Mouse (Mus musculus) cerebellum, adult 8-10 months (tissue): Measurements from ENCODE around the gene Apba3.

ENCODE experiments used
- DNase-seq: peaks from one replicate; pipeline ENCODE4 v3.0.0; 2022

The Apba3 gene

DNA sequence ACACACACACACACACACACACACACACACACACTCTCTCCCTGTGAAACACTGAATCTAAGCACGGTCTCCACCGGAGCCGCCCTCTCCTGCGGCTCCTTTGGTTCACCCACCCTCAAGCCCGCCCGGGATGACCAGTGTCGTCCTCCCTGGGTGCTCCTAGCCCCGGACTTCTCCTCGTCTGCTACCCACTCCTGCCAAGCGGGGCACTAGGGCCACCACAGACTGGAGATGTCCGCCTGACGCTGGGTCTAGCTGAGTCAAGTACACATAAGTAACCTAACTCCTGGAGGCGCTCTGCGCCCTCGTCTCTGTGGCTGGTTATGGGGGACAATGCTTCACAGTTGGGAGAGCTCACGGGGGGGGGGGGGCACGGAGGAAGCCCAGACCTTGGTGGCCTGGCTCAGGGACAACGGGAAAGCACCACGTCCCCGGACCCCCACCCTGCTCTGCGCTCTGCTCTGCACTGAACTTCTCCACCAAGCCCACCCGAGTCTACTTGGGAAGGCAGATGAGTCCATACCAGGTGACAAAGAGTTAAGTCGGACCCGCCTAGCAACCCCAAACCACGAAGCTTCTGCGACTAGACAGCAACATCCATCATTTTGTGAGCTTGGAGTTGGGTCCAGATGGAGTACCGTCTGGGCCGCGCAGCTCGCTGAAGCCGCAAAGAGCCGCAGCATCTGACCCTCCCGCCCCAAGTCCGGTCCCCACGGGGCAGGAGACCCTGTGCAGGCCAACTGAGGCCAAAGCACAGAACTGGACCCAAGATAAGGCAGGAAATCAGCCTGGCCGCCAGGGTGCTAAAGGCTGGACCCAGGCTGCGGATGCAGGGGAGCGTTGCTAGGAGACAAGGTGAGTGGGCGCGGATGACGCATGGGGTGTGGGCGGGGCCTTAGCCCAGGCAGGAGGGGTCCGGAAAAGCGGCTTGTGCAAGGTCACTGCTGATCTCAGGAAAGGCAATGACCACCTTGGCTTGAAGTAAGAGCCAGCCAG is 14.0 kb upstream of the Apba3 start, which contains the start of gene Matk:
Gene Matk, plus strand, starts transcription at position 512 of the 996 bp plus-strand sequence.
- peak; percentile 65 for DNase-seq

DNA sequence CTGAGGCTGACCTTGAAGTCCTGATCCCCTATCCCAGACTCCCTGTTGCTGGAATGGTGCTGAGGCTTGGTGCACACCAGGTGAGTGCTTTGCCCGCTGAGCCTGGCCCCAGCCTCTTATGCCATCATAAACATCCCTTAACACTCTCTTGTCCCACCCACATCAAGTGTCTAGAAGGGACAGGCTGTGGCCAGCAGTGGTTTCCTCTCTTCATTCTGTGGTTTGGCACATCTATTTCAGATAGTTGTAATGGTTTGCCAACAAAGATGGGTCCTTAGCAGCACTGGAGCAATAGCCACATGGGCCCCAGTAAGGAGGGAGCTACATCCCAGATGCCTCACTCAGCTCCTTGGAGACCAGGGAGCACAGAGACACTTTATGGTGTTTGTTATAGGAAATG is 11.9 kb upstream of the Apba3 start:
- DNase-seq, result no peak

DNA sequence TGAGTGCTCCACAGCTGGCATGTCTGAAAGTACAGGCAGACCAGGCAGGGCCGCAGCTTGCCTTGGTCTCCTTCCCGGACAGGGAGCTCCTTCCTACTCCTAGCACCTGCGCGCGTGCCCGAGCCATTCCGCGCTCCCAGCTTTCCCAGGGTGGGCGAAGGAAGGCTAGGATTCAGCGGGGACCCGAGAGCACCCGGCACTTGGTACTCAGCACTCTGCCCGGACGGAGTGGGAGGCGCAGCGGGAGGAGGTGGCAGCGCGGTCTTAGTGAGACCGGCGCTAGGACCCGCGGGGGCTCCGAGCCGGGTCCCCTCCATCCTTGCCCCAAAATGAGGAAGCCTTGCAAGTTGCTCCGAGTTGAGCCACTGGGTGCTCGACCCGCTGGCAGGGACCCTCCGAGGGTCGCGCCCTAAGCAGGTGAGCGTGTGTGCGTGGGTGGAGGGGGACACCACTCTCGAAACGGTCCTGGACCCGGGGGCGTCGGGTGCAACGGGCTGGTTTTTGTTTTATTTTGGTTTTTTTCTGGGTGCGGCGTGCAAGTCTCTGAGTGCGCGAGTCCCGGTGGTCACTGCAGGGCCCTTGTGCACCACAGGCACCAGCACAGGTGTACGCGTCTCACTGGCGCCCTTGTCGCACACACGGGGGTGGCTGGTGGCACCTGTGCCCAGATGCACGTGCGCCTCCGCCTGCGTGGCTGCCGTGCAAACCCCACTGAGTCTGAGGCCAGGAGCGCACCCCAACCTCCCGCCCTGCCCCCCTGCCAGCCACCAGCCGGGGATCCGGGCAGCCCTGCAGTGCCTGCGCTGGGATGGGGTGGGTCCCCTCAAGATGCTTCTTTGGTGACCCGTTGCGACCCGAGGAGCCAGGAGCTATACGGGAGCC is 9.4 kb upstream of the Apba3 start:
- peak; percentile 51 for DNase-seq

DNA sequence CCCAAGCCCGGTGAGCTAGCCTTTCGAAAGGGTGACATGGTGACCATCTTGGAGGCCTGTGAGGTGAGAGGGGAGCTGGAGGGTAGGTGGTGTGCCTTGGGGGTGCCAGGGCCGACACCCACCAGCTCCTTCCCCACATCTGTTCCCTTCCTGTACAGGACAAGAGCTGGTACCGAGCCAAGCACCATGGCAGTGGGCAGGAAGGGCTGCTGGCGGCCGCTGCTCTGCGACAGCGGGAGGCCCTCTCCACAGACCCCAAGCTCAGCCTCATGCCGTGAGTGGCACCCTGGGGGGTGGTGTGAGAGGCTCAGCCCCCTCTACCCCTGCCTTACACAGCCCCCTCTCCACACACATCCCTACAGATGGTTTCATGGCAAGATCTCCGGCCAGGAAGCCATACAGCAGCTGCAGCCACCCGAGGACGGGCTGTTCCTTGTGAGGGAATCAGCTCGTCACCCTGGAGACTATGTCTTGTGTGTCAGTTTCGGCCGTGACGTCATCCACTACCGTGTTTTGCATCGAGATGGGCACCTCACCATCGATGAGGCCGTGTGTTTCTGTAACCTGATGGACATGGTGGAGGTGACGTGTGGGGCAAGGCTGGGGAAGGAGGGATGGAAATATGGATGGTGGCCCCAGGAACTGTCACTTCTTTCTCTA is 7.4 kb upstream of the Apba3 start:
- no peak for DNase-seq

DNA sequence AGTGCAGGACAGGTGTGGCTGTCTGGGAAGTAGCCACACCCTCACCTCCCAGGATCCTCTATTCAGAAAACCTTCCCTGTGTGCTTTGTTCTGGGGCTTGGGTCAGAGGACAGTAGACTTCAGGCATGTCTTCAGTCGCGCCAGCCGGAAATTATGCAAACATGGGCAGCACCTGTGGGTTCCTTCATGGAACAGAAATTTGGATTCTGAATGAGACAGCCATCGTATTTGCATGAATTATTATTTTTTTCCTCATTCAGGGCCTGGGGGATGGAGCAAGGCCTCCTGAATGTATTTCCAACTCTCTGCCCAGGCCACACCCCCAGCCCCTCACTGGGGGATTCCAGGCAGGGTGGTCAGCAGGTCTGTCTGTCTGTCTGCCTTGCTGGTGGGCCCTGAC is 5.7 kb upstream of the Apba3 start:
- DNase-seq, result no peak

DNA sequence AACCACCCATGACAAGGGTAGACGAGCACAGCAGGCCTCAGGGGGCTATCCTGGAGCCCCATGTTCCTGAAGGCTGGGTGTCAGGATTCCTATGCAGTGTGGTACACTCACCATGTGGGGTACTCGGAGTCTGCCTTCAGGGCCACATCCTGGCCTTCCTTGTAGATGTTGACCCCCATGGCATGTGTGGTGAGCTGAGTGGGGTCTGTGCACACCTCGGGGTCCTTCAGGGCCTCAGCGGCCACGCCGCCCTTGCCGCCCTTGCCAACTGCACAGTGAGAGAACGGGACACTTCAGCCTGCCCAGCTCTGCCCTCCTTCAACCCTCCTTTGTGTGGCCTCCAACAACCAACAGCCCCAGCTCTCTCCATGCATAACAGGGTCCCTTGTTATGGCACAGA is 1.2 kb upstream of the Apba3 start:
- DNase-seq, result no peak

DNA sequence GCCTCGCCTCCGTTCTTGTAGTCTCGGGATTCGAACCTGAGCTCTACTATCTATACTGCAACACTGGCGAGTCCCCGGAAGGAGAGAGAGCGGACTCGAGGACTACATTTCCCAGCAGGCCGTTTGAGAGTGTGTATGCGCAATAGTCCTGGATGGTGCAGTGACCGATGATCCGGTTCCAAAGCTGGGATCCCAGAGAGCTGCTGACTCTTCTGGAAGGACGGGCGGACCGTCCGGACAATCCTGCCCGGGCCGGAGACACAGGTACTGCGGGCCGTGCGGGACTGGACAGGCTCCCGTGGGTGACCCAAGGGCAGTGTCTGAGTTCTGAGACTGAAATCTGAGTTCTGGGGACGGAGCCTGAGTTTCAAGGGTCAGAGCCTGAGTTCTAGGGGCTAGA is 1.3 kb downstream of the Apba3 start:
- DNase-seq, result peak; percentile 81

DNA sequence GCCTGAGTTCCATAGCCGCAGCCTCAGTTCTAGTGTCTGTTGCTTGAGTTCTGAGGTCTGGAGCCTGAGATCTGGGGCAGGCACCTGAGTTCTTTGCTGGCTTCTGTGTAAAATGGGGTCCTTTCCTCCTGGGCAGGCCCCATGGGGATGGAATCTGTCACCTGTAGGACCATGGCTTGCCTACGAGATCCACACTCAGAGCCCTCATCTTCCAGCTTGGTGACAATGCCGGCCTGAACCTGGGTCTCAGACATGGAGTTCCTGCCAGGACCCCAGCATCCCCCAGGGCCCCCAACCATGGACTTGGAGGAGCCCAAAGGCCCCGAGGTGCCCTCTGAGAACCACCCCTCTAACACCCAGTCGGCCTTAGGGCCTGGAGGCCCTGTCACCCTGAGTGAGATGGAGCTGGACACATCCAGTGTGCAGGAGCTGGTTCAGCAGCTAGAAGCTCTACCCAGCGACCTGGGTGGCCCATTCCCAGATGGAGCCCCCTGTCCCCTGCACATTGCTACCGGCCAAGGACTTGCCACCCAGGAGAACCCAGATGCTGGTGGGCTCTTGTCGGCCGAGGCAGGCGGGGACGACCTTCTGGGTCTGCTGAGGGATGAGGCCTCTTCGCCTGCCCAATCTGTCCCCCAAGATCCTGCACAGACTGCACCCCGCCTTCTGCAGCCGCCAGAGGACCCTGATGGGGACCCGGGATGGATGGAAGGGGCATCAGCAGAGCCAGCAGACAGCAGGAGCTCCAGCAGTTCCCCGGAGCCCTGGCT is 2.1 kb downstream of the Apba3 start:
- no peak for DNase-seq

DNA sequence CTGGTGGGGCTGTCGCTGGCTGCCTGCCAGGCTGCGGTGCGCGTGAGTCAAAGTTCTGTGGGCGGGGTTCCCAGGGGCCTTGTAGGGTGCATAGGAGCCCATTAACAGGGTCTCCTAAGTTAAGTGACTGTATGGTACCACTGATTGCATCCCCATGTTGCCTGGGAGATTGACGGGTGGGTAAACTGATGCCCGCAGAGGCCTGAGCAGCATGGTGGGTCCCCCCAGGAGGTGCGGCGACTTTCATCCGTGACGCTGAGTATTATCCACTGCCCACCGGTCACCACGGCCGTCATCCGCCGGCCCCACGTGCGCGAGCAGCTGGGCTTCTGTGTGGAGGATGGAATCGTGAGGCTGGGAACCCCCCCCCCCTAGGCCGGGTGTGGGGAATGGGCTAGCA is 5.6 kb downstream of the Apba3 start:
- DNase-seq, result no peak

DNA sequence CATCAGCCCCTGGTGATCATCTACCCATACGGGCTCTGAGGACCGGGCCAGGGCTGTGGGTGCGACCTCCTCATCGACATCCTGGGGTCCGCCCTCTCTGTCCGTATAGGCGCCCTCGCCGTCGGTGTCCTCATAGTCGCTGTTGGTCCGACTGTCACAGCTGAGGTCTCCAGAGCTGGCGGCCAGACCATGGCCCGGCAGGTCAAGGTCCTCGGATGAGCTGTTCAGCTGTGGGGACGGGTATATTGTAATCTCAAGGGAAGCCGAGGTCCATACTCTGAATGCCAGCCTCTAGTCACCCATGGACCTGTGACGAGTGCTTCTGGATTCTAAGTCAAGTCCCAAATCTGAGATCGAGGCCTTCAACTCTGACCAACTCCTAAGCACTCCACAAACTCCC is 7.1 kb downstream of the Apba3 start:
- no peak for DNase-seq

DNA sequence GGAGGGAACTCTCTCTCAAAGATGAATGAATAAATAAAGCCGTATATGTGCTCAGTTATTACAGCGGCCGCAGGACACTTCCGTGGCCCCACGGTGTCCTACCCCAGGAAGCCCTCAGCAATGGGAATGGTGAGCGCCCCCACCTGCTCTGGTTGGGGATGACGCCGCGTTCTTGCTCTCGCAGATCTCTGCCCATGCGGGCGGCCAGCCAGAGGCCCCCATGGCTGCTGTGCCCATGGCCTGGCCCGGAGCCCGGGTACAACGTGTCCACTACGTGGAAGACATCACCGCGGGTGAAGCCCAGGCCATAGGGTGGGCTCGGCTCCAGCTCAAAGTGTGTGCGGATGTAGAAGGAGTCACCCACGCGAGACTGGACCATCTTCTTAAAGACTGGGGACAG is 10.9 kb downstream of the Apba3 start:
- DNase-seq, result no peak

DNA sequence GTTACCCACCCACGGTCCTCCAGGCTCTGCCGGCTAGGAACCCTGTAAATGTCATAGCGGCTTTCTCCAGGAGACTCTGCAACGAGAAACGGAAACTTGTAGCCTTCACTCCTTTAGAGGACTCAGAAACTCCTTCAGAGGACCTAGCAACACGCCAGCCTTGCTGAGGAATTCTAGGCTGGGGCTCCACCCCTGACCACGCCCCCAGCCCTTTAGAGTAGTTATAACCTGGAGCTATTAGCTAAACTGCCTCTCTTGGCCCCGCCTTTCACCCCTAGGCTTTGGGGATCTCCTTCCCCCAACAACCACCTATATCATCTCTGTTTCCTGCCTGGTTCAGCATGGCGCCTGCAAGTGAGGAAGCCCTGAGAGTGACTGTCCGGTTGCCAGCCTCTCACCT is 12.7 kb downstream of the Apba3 start:
- no peak for DNase-seq

DNA sequence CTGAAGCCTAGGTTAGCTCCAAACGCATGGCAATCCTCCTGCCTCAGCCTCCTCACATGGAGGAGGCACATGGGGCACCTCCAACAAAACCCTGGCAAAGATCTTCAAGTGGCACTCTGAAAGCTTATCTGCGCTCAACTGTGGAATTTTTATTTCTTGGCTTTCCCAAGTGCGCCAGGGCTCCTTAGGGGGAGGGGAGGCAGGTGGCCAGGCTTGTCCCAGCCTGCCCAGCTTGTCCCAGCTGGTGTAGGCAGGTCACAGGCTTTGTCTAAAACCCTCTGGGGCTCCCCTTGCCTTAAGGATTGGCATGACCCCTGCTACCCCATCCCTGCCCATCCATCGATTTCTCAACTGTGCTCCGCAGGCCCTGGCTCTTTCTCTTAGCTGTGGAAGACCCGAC is 17.4 kb downstream of the Apba3 start:
- no peak for DNase-seq

DNA sequence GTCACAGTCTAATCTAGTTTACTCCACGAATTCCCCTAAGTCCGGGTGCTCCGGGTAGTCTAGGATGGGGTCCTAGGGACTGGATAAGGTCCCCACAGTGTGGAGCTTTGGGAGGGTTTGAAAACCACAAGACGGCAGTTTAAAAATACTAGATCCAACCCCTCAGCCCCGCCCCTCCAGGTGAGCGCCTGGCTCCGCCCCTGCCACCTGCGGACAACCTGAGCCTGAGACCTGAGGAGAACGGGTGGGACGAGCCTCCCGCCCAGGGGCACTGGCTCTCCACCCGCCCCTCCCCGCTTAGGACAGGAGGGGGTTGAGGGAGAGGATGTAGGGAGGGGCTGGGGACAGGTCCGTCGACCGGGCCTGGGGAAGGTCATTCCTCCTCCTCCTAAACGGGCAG is 18.0 kb downstream of the Apba3 start:
- no peak for DNase-seq

DNA sequence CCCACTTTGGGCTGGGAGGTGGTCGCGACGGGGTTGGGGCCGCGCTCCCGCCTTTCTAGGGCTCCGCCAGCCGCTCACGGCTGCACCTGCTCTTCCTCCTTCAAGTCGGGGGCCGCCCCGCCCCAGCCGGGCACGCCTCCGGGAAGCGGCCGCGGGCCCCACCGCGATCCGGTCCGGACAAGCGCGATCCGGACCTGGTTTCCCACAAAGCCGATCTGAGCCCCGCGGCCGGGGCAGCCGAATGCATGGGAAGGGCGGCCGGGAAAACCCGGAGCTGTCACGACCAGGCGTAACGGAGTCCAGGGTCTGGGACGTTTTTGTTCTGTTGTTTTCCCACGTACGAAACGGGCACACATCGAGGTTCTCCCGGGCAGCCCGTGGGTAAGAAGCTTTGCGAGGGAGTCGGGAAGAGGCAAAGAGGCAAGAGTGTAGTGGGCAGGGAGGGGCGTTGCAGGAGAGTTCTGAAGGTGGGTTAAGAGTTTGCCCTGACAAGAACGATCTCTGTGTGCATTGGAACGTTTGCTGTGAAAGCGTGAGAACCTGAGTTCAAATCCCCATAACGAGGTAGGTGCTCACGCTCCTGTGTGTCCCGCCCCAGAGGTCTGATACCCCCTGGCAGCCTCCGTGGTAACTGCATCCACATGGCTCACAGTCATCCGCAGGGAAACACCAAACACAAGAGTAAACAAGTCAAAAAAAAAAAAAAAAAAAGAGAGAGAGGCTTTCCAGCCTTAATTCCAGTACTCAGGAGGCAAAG is 19.1 kb downstream of the Apba3 start:
- DNase-seq, result peak; percentile 83

DNA sequence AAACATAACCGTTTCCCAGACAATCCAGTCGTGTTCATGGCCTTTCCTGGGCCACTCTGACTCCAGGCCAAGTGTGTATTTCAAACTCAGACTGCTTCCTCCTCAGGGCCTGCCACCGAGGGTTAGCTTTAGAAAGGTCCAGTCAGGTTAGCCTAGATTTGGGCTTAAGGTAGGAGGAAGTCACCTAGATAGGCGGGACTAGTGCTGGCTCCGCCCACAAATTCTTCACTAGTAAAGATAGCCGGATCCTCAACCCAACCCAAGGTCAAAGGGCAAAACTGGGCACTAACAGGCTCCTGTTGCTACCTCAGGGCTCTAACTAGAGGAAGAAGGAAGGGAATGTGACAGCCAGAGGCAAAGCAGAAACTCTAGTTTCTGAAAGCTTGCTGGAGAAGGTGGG is 19.8 kb downstream of the Apba3 start:
- DNase-seq, result no peak

DNA sequence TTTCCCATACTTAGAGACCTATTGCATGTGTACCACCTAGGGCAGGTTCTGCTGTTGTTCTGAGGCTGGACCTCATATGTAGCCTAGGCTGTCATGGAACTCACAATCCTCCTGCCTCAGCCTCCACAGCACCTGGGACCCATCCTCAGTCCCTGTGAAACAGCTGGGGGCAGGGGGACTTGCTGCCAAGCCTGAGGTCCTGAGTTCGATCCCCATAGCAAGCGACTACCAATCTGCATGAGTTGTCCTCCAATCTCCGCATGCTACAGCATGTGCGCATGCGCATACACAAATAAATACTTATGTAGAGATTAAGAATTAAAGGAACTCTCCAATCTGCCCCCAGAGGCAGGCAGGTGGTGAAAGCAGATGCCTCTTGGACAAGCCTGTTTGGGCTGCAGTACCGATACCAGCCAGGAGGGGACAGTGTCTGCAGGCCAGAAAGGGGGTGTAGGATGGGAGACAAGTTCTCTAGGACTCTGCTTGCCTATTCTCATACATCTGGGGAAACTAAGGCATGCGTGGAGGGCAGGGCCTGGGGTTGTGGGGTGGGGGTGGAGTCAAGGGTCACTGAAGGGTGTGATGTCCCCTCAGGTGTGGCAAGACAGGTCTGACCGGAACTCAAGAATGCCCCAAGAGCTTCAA is 20.9 kb downstream of the Apba3 start:
- peak; percentile 72 for DNase-seq

DNA sequence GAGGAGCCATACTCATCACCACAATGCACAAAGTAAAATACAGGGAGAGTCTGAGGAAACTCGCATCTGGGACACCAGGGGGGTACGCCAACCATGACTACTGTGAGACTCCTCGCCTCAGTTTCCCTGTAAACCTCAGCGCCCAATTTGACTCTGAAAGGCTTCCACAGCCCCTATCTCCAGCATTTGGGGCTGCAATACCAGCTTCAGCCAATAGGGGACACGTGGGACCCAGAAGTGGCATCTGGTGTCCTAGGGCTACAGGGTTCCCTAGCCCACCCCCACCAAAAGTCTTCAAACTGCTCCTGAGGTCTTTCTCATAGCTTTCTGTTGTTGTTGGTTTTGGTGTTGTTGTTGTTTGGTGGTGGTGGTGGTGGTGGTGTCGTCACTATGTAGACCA is 21.8 kb downstream of the Apba3 start:
- DNase-seq, result peak; percentile 62

DNA sequence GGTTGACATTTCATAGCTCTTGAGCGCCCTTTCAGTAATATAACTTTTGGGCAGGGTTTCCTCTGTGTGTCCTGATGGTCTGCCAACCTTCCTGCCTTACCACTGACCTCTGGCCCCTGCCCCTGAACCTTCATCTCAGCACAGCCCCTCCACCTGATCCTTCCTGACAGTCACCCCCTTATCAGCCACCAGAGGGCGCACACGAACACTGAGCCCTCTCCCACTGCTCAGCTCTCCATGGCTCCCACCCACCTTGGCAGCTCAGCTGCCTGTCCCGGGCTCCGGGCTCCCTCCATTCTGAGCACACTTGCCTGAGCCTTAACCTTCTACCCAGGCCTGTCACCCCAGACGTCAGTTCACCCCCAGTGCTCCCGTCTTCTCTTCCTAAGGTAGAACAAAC is 22.5 kb downstream of the Apba3 start:
- peak; percentile 65 for DNase-seq

DNA sequence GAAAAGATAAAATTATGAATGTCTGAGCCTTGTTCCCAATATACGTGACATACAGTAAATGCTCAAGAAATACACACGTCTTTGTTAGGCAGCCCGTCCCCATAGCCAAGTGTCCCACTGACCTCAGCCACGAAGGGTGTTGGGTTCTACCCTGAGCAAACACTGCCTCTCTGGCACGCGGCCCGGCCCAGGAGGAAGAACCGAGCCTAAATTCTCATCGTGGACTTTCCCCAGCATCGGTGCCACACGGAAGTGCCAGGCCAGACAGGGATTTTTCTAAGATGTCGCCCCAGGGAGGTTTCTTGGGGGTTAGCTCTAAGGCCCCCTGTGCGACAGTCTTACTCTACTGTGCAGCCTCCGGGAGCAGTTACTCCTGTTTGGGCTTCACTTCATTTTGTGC is 23.1 kb downstream of the Apba3 start:
- DNase-seq, result no peak
